Mouse (Mus musculus) limb, embryonic 14.5 days (tissue): ENCODE data around the gene Mcl1. TPM values are rescaled to one million over a fixed set of nuclear protein-coding genes. Genes with fewer than 3 reads are reported as not detected.
"Not testable (repeated sequence)": the region's sequence is repeated elsewhere in the genome, so short reads cannot be mapped to it uniquely, and the experiment has no call there.

Experiments
- ATAC-seq: fragments of 200-750 bp; cut with Nextera tagmentation; 2 replicates; pipeline ENCODE4 v1.8.0; 2017; ENCODE audit warnings: low read depth, moderate number of reproducible peaks, moderate TSS enrichment; ENCODE audit not compliant: low FRiP score
- DNase-seq: peaks from one replicate; pipeline ENCODE4 v3.0.0-alpha.2; 2015; ENCODE audit warnings: low spot score
- H3K27ac ChIP-seq: fragments of 300-500 bp; sonication (generic); replicated peaks from 2 replicates; pipeline ENCODE4 v1.5.1; 2014; ENCODE audit warnings: low read depth, mild to moderate bottlenecking, low read length, moderate library complexity, mixed read lengths
- H3K27me3 ChIP-seq: fragments of 300-500 bp; sonication (generic); 2 replicates; pipeline ENCODE4 v1.6.1; 2014; ENCODE audit warnings: low read length, mixed read lengths; ENCODE audit not compliant: control insufficient read depth, insufficient read depth
- H3K36me3 ChIP-seq: fragments of 300-500 bp; sonication (generic); 2 replicates; pipeline ENCODE4 v1.6.1; 2014; ENCODE audit warnings: mild to moderate bottlenecking, low read length, moderate library complexity, mixed read lengths; ENCODE audit not compliant: control insufficient read depth, insufficient read depth
- H3K4me1 ChIP-seq: fragments of 300-500 bp; sonication (generic); 2 replicates; pipeline ENCODE4 v1.6.1; 2014; ENCODE audit warnings: antibody characterized with exemption, low read length, mixed read lengths; ENCODE audit not compliant: control insufficient read depth, insufficient read depth
- H3K4me2 ChIP-seq: fragments of 300-500 bp; sonication (generic); replicated peaks from 2 replicates; pipeline ENCODE4 v1.6.1; 2014; ENCODE audit warnings: low read depth, mild to moderate bottlenecking, low read length, moderate library complexity; ENCODE audit not compliant: severe bottlenecking
- H3K4me3 ChIP-seq: fragments of 300-500 bp; sonication (generic); replicated peaks from 2 replicates; pipeline ENCODE4 v1.5.1; 2014; ENCODE audit warnings: low read length
- H3K9ac ChIP-seq: fragments of 300-500 bp; sonication (generic); 2 replicates; pipeline ENCODE4 v1.6.1; 2014; ENCODE audit warnings: mild to moderate bottlenecking, low read depth, low read length, moderate library complexity; ENCODE audit not compliant: severe bottlenecking
- H3K9me3 ChIP-seq: fragments of 300-500 bp; sonication (generic); 2 replicates; pipeline ENCODE4 v1.6.1; 2016; ENCODE audit warnings: low read length; ENCODE audit not compliant: control insufficient read depth
- POLR2A ChIP-seq: fragments of 200-500 bp; IDR thresholded peaks from 2 replicates; pipeline ENCODE4 v1.8.0; 2012; ENCODE audit warnings: inconsistent platforms, mild to moderate bottlenecking, moderate library complexity, borderline replicate concordance; ENCODE audit not compliant: insufficient read depth, insufficient read length; ENCODE audit errors: extremely low read depth
- WGBS: fragments of 180-500 bp; shearing (Covaris S2); extraction: QIAGEN DNeasy Blood & Tissue Kit; methylation state at CpG from one replicate; pipeline ENCODE4 v1.1.7; 2014; 5-methylcytosine and 5-hydroxymethylcytosine counted together
- polyA plus RNA-seq, 2 experiments: library from polyadenylated mRNA; depleted of rRNA in 1 of 2; stranded (reverse) in 1 of 2; unstranded in 1 of 2; fragments of >200 nt; fragmentation: Nextera tagmentation in 1 of 2; extraction: Ambion mirVana in 1 of 2; gene quantifications; 2 replicates each; pipeline versions ENCODE4 v1.2.1 to v1.2.3; 2012 to 2014

The Mcl1 gene
- polyA plus RNA-seq, 2 experiments: 64.5 to 67.8 TPM

GRCm38 (mm10) chr3:95689171-95689915 is 30.8 kb downstream of the Mcl1 start:
- Histone ChIP-seq H3K27ac (no peak overlapping the region), H3K9me3 (no peaks in the 10 kb centered on the region), H3K36me3 (no peaks in the 10 kb centered on the region), H3K4me2 (no peak overlapping the region), H3K27me3 (no peaks in the 10 kb centered on the region), H3K4me3 (no peak overlapping the region), H3K4me1 (peaks cover 27% of the 10 kb centered on the region), H3K9ac (no peak overlapping the region)
- ATAC-seq (no peak), DNase-seq (peak; percentile 18)
- no peak for TF ChIP-seq POLR2A
- 34% methylated on average over 11 of the region's 11 CpGs for WGBS

GRCm38 (mm10) chr3:95689940-95690339 is 31.4 kb downstream of the Mcl1 start:
- no peaks in the 10 kb centered on the region for H3K27me3 ChIP-seq
- no peak overlapping the region for H3K4me3 ChIP-seq
- DNase-seq: no peak
- H3K27ac ChIP-seq: no peak overlapping the region
- 47% methylated on average over 2 of the region's 2 CpGs for WGBS
- no peak overlapping the region for H3K9ac ChIP-seq
- TF ChIP-seq POLR2A: no peak
- H3K4me1 ChIP-seq: peaks cover 28% of the 10 kb centered on the region
- H3K4me2 ChIP-seq: no peak overlapping the region
- no peaks in the 10 kb centered on the region for H3K36me3 ChIP-seq
- ATAC-seq: no peak
- no peaks in the 10 kb centered on the region for H3K9me3 ChIP-seq

- not testable (repeated sequence) for ATAC-seq, DNase-seq, H3K4me3 ChIP-seq, H3K9me3 ChIP-seq, H3K4me2 ChIP-seq, H3K36me3 ChIP-seq, H3K27me3 ChIP-seq, H3K27ac ChIP-seq, H3K9ac ChIP-seq
- H3K4me1 ChIP-seq: peaks cover 33% of the 10 kb centered on the region
- 86% methylated on average over 2 of the region's 2 CpGs for WGBS
Observed at GRCm38 (mm10) chr3:95690552-95690951, 32.0 kb downstream of the Mcl1 start.

- no peak for TF ChIP-seq POLR2A
- Histone ChIP-seq H3K9me3 (no peaks in the 10 kb centered on the region), H3K9ac (no peak overlapping the region), H3K4me2 (no peak overlapping the region), H3K27me3 (no peaks in the 10 kb centered on the region), H3K27ac (no peak overlapping the region), H3K4me3 (no peak overlapping the region), H3K4me1 (peaks cover 28% of the 10 kb centered on the region), H3K36me3 (no peaks in the 10 kb centered on the region)
- WGBS: 73% methylated on average over 6 of the region's 6 CpGs
- DNase-seq (no peak), ATAC-seq (no peak)
Observed at GRCm38 (mm10) chr3:95692677-95693076, 34.1 kb downstream of the Mcl1 start.

GRCm38 (mm10) chr3:95693821-95694807 is 35.5 kb downstream of the Mcl1 start:
- WGBS: 77% methylated on average over 11 of the region's 11 CpGs
- no peak overlapping the region for H3K4me2 ChIP-seq
- H3K9me3 ChIP-seq: no peaks in the 10 kb centered on the region
- no peak overlapping the region for H3K27ac ChIP-seq
- no peak overlapping the region for H3K9ac ChIP-seq
- DNase-seq (no peak), ATAC-seq (no peak)
- no peak overlapping the region for H3K4me3 ChIP-seq
- H3K4me1 ChIP-seq: peaks cover 16% of the 10 kb centered on the region
- H3K36me3 ChIP-seq: no peaks in the 10 kb centered on the region
- no peaks in the 10 kb centered on the region for H3K27me3 ChIP-seq
- TF ChIP-seq POLR2A: no peak
